Mouse (Mus musculus) midbrain, postnatal 0 days (tissue): ENCODE results near the gene Ush2a. TPM values are rescaled to one million over a fixed set of nuclear protein-coding genes. Genes with fewer than 3 reads are reported as not detected.
A peak's percentile ranks its signal among the peaks of the same experiment; 100 is the strongest.

Experiments used
- ATAC-seq: fragments of 200-750 bp; cut with Nextera tagmentation; 2 replicates; pipeline ENCODE4 v1.8.0; 2017; ENCODE audit warnings: moderate number of reproducible peaks, mild to moderate bottlenecking, moderate TSS enrichment, moderate library complexity; ENCODE audit not compliant: low FRiP score
- DNase-seq: peaks from one replicate; pipeline ENCODE4 v3.0.0-alpha.2; 2015; ENCODE audit warnings: low spot score
- H3K27ac ChIP-seq: fragments of 300-500 bp; sonication (generic); 2 replicates; pipeline ENCODE4 v1.5.1; 2014; ENCODE audit warnings: low read depth, mild to moderate bottlenecking, low read length, mixed read lengths
- H3K27me3 ChIP-seq: fragments of 300-500 bp; sonication (generic); 2 replicates; pipeline ENCODE4 v1.6.1; 2014; ENCODE audit warnings: low read length, control low read depth, mixed read lengths; ENCODE audit not compliant: insufficient read depth
- H3K36me3 ChIP-seq: fragments of 300-500 bp; sonication (generic); 2 replicates; pipeline ENCODE4 v1.6.1; 2014; ENCODE audit warnings: low read length, control low read depth, mixed read lengths; ENCODE audit not compliant: insufficient read depth
- H3K4me1 ChIP-seq: fragments of 300-500 bp; sonication (generic); 2 replicates; pipeline ENCODE4 v1.6.1; 2014; ENCODE audit warnings: mild to moderate bottlenecking, control low read depth, antibody characterized with exemption, low read length, mixed read lengths; ENCODE audit not compliant: insufficient read depth
- H3K4me2 ChIP-seq: fragments of 300-500 bp; sonication (generic); 2 replicates; pipeline ENCODE4 v1.6.1; 2014; ENCODE audit warnings: low read depth, mild to moderate bottlenecking, low read length, mixed read lengths; ENCODE audit not compliant: poor library complexity, severe bottlenecking
- H3K4me3 ChIP-seq: fragments of 300-500 bp; sonication (generic); 2 replicates; pipeline ENCODE4 v1.5.1; 2014; ENCODE audit warnings: low read depth, mild to moderate bottlenecking, low read length, moderate library complexity
- H3K9ac ChIP-seq: fragments of 300-500 bp; sonication (generic); replicated peaks from 2 replicates; pipeline ENCODE4 v1.6.1; 2014; ENCODE audit warnings: mild to moderate bottlenecking, low read length, moderate library complexity, mixed read lengths; ENCODE audit not compliant: poor library complexity, severe bottlenecking
- H3K9me3 ChIP-seq: fragments of 300-500 bp; sonication (generic); 2 replicates; pipeline ENCODE4 v1.6.1; 2016; ENCODE audit warnings: low read length, control low read depth
- CTCF ChIP-seq: IDR thresholded peaks from 2 replicates; pipeline ENCODE4 v1.5.1; 2016; ENCODE audit warnings: antibody characterized with exemption, mild to moderate bottlenecking
- WGBS: fragments of 180-500 bp; shearing (Covaris S2); extraction: QIAGEN DNeasy Blood & Tissue Kit; methylation state at CpG from one replicate; pipeline ENCODE4 v1.1.7; 2014; 5-methylcytosine and 5-hydroxymethylcytosine counted together
- polyA plus RNA-seq: library from polyadenylated mRNA; unstranded; fragments of >200 nt; fragmentation: Nextera tagmentation; extraction: Ambion mirVana; gene quantifications from 2 replicates; pipeline ENCODE4 v1.2.1, GENCODE M21; 2015
- total RNA-seq: library from RNA; depleted of rRNA; stranded (reverse); fragments of >200 nt; gene quantifications from 2 replicates; pipeline ENCODE4 v1.2.3, GENCODE M21; 2014

Gene Ush2a
- total and polyA plus RNA-seq, 2 experiments from 2014 or later = 0.10 to 0.38 TPM

DNA sequence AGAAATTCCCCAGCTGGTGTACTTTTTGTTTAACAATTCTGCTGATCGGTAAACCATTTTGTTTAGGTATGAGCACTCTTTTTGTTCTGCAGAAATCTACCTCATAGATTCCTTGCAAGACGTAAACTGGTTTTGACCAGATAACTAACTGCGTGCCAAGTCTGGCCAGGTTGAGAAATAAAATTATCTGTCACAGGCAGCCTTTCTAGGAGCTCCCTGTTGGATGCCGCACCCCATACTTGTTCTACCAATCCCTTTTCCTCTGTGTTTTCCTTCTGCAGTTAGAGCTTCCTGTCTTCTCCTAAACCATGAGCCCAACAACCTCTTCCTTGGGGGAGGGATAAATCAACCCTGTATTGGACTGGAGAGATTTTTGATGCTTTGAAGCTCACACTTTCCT is 145.4 kb downstream of the Ush2a start:
- DNase-seq = no peak
- WGBS = 96% methylated on average over 4 of the region's 4 CpGs
- ATAC-seq = no peak
- Histone ChIP-seq H3K4me1 (no peaks in the 10 kb centered on the region), H3K27me3 (no peaks in the 10 kb centered on the region), H3K4me3 (no peak overlapping the region), H3K9me3 (no peaks in the 10 kb centered on the region), H3K36me3 (no peaks in the 10 kb centered on the region), H3K27ac (no peak overlapping the region), H3K9ac (no peak overlapping the region), H3K4me2 (no peak overlapping the region)
- TF ChIP-seq CTCF = no peak

DNA sequence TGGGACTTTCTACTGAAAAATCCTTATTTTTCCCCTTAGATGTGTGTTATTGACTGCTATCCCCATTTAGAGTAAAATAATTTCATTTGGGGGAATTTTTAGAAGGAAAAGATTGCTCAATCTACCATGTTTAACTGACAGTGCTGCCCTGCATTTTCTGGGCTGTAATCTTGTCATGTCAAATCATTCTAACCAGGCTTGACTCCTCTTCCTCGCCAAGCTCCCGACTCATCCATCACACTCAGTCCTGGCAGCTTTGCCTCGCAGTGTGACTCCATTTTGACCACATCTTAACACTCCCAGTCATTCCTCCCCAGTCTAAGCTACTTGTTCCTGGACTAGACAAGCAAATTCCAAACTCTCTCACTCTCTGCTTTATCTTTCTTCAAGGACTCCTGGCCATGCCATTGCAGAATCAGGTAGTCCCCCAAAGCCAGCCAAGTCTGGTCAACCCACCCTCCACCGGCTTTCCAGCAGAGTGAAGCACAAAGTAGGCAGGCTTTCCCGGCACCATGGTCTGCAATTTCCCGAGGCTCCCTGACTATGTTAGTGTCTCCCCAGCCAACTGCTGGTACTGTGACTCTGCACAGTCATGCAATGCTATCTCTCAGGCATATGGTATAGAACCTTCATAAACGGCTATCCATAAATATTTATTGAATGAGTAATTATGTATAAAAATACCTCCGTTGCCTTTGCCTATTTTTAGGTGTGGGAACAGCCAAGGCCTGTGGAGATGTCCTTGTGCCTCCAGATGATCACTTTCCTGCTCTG is 146.0 kb downstream of the Ush2a start:
- H3K4me1 ChIP-seq = no peaks in the 10 kb centered on the region
- WGBS = 86% methylated on average over 8 of the region's 8 CpGs
- no peak overlapping the region for H3K27ac ChIP-seq
- H3K4me3 ChIP-seq = no peak overlapping the region
- no peak overlapping the region for H3K4me2 ChIP-seq
- no peak overlapping the region for H3K9ac ChIP-seq
- TF ChIP-seq CTCF = no peak
- DNase-seq (no peak), ATAC-seq (no peak)
- no peaks in the 10 kb centered on the region for H3K9me3 ChIP-seq
- H3K27me3 ChIP-seq = no peaks in the 10 kb centered on the region
- no peaks in the 10 kb centered on the region for H3K36me3 ChIP-seq

DNA sequence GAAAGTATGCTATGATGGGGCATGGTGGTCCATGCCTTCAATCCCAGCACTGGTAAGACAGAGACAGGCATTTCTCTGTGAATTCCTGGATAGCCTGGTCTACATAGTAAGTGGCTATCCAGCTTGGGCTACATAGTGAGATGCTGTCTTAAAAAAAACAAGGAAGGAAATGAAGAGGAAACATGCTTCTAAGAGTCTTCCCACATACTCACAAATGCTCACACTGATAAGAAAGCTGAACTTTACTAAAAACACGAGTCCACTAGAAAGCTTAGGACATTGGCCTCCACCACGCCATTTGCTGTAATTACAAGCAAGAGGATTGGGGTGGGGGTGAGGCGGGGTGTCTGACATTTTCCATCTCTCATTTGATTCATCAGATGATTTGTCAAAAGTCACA is 148.7 kb downstream of the Ush2a start:
- TF ChIP-seq CTCF = no peak
- DNase-seq (no peak), ATAC-seq (no peak)
- H3K27me3 ChIP-seq = no peaks in the 10 kb centered on the region
- no peak overlapping the region for H3K4me3 ChIP-seq
- 92% methylated on average over 3 of the region's 3 CpGs for WGBS
- no peaks in the 10 kb centered on the region for H3K4me1 ChIP-seq
- no peak overlapping the region for H3K4me2 ChIP-seq
- H3K36me3 ChIP-seq = no peaks in the 10 kb centered on the region
- no peaks in the 10 kb centered on the region for H3K9me3 ChIP-seq
- no peak overlapping the region for H3K9ac ChIP-seq
- no peak overlapping the region for H3K27ac ChIP-seq

DNA sequence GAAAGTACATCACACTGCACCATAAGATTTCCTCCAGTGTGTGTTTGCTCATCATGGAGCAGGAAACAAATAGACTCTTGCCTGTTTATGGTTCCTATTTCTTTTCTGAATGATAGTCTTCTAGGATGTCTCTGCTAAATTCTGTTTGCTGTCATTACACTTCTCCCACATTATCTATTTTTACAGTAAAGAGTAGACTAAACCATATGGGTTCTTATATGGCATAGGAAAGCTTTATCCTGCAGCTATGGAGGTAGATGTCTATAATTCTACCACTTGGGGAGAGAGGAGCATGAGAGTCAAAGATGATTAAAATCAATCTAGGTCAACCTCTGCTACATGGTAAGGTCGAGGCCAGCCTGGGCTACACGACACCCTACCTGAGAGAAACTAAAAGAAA is 158.7 kb downstream of the Ush2a start:
- Histone ChIP-seq H3K9me3 (no peaks in the 10 kb centered on the region), H3K27ac (no peak overlapping the region), H3K4me3 (no peak overlapping the region), H3K4me2 (no peak overlapping the region), H3K27me3 (no peaks in the 10 kb centered on the region), H3K4me1 (no peaks in the 10 kb centered on the region), H3K9ac (no peak overlapping the region), H3K36me3 (no peaks in the 10 kb centered on the region)
- DNase-seq = no peak
- TF ChIP-seq CTCF = no peak
- 89% methylated on average over 2 of the region's 2 CpGs for WGBS
- ATAC-seq = no peak

DNA sequence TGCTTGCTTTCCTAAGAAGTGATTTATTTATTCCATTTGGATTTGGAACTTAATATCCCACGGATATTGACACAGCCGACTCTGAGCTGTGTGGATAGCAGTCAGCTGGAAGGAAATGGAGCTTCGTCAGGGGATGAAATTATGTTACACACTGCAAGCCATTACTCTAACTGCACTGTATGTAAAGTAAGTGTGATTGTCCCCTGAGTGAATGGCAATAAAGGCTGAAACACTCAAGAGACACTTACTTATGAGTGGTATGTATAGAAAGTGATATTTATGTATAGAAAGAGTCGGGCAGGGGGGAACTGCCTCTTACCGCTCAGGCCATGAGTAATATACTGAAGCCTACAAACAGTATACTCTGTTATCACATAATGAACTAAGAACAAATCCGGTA is 166.3 kb downstream of the Ush2a start:
- Histone ChIP-seq H3K4me3 (no peak overlapping the region), H3K9me3 (no peaks in the 10 kb centered on the region), H3K9ac (no peak overlapping the region), H3K27me3 (no peaks in the 10 kb centered on the region), H3K27ac (no peak overlapping the region), H3K4me1 (no peaks in the 10 kb centered on the region), H3K36me3 (no peaks in the 10 kb centered on the region), H3K4me2 (no peak overlapping the region)
- DNase-seq (no peak), ATAC-seq (no peak)
- WGBS = 87% methylated on average over 6 of the region's 6 CpGs
- TF ChIP-seq CTCF = no peak

DNA sequence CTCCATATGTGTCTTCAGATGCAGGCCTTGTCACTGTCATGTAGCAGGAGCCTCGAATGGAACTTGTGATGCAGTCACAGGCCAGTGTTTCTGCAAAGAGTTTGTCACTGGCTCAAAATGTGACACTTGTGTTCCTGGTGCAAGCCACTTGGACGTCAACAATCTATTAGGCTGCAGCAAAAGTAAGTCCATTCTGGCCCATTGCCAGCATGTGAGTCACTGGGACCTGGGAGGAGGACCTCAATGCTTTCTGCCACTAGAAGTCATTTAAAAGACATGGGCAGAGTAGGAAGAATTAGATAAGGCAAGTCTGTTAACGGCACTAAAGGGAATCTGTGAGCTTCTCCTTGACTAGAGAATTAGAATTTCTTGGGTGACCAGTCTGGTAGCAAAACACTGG is 168.9 kb downstream of the Ush2a start:
- no peaks in the 10 kb centered on the region for H3K36me3 ChIP-seq
- H3K9me3 ChIP-seq = no peaks in the 10 kb centered on the region
- H3K9ac ChIP-seq = no peak overlapping the region
- H3K4me2 ChIP-seq = no peak overlapping the region
- peak; percentile 21 for DNase-seq
- no peak overlapping the region for H3K4me3 ChIP-seq
- H3K27ac ChIP-seq = no peak overlapping the region
- no peak for TF ChIP-seq CTCF
- no peaks in the 10 kb centered on the region for H3K27me3 ChIP-seq
- WGBS = 66% methylated on average over 3 of the region's 3 CpGs
- H3K4me1 ChIP-seq = no peaks in the 10 kb centered on the region
- no peak for ATAC-seq
